In genomic region chr12:26821257-26821968, GRCm38 (mm10) we compare ENCODE assay signal across 21 mouse cellular contexts.
DNase-seq lines count a peak whose midpoint lies in the region; ATAC-seq lines count a peak whose summit lies in the region.
"Had no signal": no experiment of that assay in that cellular context is flagged by ENCODE, and none has a peak within 500 bp of the region (broad histone marks: within the 10 kb centered on the region; RNA-seq: fewer than 3 reads in every experiment).

No protein-coding gene starts in this region.

- H3K9me3 ChIP-seq in forebrain, embryonic 14.5 days (replicated peaks; ENCODE audit: control insufficient read depth, low read length): no peaks in the 10 kb centered on the region; the same call in 1 of the 2 replicates
- no peaks in the 10 kb centered on the region for H3K9me3 ChIP-seq in midbrain, embryonic 13.5 days
- H3K9me3 ChIP-seq: heart, embryonic 12.5 days; liver, embryonic 13.5 days; stomach, embryonic 15.5 days had no signal

- no peaks in the 10 kb centered on the region for H3K27me3 ChIP-seq in forebrain, embryonic 14.5 days (replicated peaks; ENCODE audit: control insufficient read depth, insufficient read depth, low read length)
- H3K27me3 ChIP-seq in midbrain, embryonic 13.5 days: no peaks in the 10 kb centered on the region
- H3K27me3 ChIP-seq: CH12.LX; heart, embryonic 12.5 days; liver, embryonic 13.5 days; stomach, embryonic 15.5 days had no signal

- 35% methylated on average over 3 of the region's 3 CpGs for WGBS in forebrain, embryonic 14.5 days
- 60% methylated on average over 3 of the region's 3 CpGs for WGBS in midbrain, embryonic 13.5 days

- DNase-seq in embryo, embryonic 10.5 days (ENCODE audit: low spot score): peak; percentile 35
- DNase-seq in embryo, embryonic 9.5 days (ENCODE audit: extremely low spot score): no peak
- peak; percentile 42 for DNase-seq in Muller cell, postnatal 12 days (ENCODE audit: inconsistent ontology term)
- peak; percentile 83 for DNase-seq in forebrain, embryonic 14.5 days (ENCODE audit: low spot score)
- no peak for DNase-seq in layer of hippocampus, postnatal 36 days
- no peak for DNase-seq in left cerebral cortex, adult 11 months (ENCODE audit: low spot score)
- no peak for DNase-seq in thymus, postnatal 10 days (ENCODE audit: low spot score in 2 of 2)
- DNase-seq: adrenal gland, postnatal 36 days; cerebellum, postnatal 25 days; heart, postnatal 4 days; kidney, adult 18-20 months; kidney, postnatal 36 days; left cerebral cortex, postnatal 4 days; liver, embryonic 13.5 days; spleen, adult 18-20 months; thymus, postnatal 4 days had no signal

- ATAC-seq in forebrain, embryonic 14.5 days: peak; percentile 83
- ATAC-seq in midbrain, embryonic 13.5 days: peak; percentile 53; the same call in 1 of the 2 replicates
- ATAC-seq: lung, postnatal 0 days had no signal

- peak overlapping the region; percentile 46 for H3K27ac ChIP-seq in forebrain, embryonic 14.5 days (ENCODE audit: low read depth, low read length)
- peak overlapping the region; percentile 47 for H3K27ac ChIP-seq in midbrain, embryonic 13.5 days
- H3K27ac ChIP-seq: liver, embryonic 13.5 days; stomach, embryonic 15.5 days had no signal

- no peak overlapping the region for H3K4me2 ChIP-seq in forebrain, embryonic 14.5 days (ENCODE audit: low read length)
- H3K4me2 ChIP-seq in midbrain, embryonic 13.5 days (replicated peaks): no peak overlapping the region; the same call in 1 of the 2 replicates
- H3K4me2 ChIP-seq: heart, embryonic 12.5 days; liver, embryonic 13.5 days; stomach, embryonic 15.5 days had no signal

- H3K4me3 ChIP-seq in forebrain, embryonic 14.5 days (ENCODE audit: low read depth, low read length): no peak overlapping the region
- no peak overlapping the region for H3K4me3 ChIP-seq in midbrain, embryonic 13.5 days (replicated peaks)
- H3K4me3 ChIP-seq: heart, embryonic 12.5 days; liver, embryonic 13.5 days; stomach, embryonic 15.5 days had no signal

- no peak overlapping the region for H3K9ac ChIP-seq in forebrain, embryonic 14.5 days (ENCODE audit: low read length)
- H3K9ac ChIP-seq in midbrain, embryonic 13.5 days (replicated peaks): no peak overlapping the region
- H3K9ac ChIP-seq: heart, embryonic 12.5 days; liver, embryonic 13.5 days; stomach, embryonic 15.5 days had no signal

- peaks cover 12% of the 10 kb centered on the region for H3K4me1 ChIP-seq in forebrain, embryonic 14.5 days (ENCODE audit: control insufficient read depth, insufficient read depth, low read length)
- H3K4me1 ChIP-seq in midbrain, embryonic 13.5 days (replicated peaks): peaks cover 21% of the 10 kb centered on the region
- H3K4me1 ChIP-seq: heart, embryonic 12.5 days; liver, embryonic 13.5 days; stomach, embryonic 15.5 days had no signal

- no peaks in the 10 kb centered on the region for H3K36me3 ChIP-seq in forebrain, embryonic 14.5 days (ENCODE audit: control insufficient read depth, insufficient read depth, low read length)
- no peaks in the 10 kb centered on the region for H3K36me3 ChIP-seq in midbrain, embryonic 13.5 days
- H3K36me3 ChIP-seq: heart, embryonic 12.5 days; liver, embryonic 13.5 days; stomach, embryonic 15.5 days had no signal

Comparison
In these comparisons a context has a peak if more than half of its experiments do, and no peak if none do; other contexts are left out.
1. DNase-seq: peak in embryo, embryonic 10.5 days (single experiment), Muller cell, postnatal 12 days (single experiment) and forebrain, embryonic 14.5 days (single experiment); none in embryo, embryonic 9.5 days (single experiment), layer of hippocampus, postnatal 36 days (0 of 2), left cerebral cortex, adult 11 months (single experiment) and thymus, postnatal 10 days (0 of 2).